Mouse (Mus musculus): Measurements from ENCODE around the gene Bsn. TPM values are rescaled to one million over a fixed set of nuclear protein-coding genes. Genes with fewer than 3 reads are reported as not detected.

Gene Bsn
- polyA plus RNA-seq, 1 experiment from 2014 or later: 0.09 TPM

DNA sequence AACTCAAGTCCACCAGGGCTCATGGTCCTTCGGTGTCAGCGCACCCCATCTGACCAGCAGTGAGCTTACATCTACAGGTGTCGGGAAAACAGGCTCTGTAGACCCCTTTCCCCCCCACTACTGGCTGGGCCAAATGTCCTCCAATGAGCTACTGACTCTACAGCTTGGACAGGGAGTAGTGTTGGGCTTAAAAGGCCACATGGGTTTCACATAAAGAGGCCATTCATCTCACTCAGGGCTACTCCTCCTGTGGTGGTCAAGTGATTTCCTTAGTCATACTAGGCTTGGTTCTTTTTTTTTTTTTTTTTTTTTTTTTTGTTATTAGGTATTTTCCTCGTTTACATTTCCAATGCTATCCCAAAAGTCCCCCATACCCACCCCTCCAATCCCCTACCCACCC lies 66.3 kb downstream of the Bsn start:
- H3K4me3 ChIP-seq (ENCODE audit: control insufficient read depth in 1 of 2, insufficient read depth in 1 of 2, low read depth in 1 of 2, low read length in 2 of 2): no peak overlapping the region
- H3K27ac ChIP-seq (replicated peaks in 1 of 2; ENCODE audit: control insufficient read depth in 1 of 2, insufficient read depth in 1 of 2, low read depth in 2 of 2, low read length in 2 of 2): no peak overlapping the region
- 84% methylated on average over 4 of the region's 4 CpGs for WGBS
- H3K4me1 ChIP-seq (ENCODE audit: control insufficient read depth in 2 of 2, insufficient read depth in 2 of 2, low read length in 2 of 2): peaks cover 13 to 16% of the 10 kb centered on the region in 2 experiments
- H3K36me3 ChIP-seq (ENCODE audit: control insufficient read depth, insufficient read depth, low read length): no peaks in the 10 kb centered on the region
- H3K4me2 ChIP-seq (ENCODE audit: low read length): no peak overlapping the region
- H3K9me3 ChIP-seq (ENCODE audit: control insufficient read depth, low read length): no peaks in the 10 kb centered on the region
- H3K27me3 ChIP-seq (ENCODE audit: control insufficient read depth, insufficient read depth, low read length): no peaks in the 10 kb centered on the region
- H3K9ac ChIP-seq (ENCODE audit: low read length): no peak overlapping the region
- ATAC-seq (ENCODE audit: insufficient number of reproducible peaks, insufficient read depth, low FRiP score, low read depth): no peak

DNA sequence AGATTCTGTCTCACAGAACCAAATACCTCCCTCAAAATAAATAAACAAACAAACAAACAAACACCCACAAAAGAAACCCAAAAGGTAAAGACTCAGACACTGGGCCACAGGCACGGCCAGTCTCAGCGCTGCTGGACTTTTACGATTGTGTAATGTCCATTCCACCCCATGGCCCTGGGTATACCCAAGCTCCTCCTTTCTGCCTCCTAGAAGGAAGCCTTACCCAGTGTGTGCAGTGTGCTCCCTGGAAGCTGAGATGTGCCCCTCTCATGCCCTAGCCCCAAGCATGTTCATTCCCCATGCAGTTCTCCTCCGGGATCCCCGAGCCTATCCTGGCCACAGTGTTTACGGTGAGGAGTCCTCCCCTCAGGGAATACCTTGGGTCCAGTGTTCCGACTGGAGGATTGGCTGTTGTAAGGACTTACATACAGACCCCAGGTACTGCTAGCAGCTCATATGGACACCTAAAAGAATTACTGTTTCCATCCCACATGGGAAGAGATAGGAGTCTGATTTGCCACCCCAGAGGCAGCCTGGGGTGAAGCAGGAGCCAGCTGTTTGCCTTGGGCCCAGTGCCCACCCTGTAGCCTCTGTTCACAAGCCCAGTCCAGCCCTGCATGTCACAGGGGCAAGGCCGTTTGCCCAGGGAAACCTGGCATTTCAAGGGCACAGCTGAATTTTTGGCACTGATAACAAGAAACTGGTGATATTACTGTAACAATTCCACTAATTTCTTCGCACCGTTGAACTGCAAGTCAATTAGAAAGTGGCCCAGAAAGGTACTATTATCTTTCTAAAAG lies 68.8 kb downstream of the Bsn start:
- 87% methylated on average over 10 of the region's 10 CpGs for WGBS
- Histone ChIP-seq H3K9ac (ENCODE audit: low read length) (no peak overlapping the region), H3K27me3 (ENCODE audit: control insufficient read depth, insufficient read depth, low read length) (no peaks in the 10 kb centered on the region), H3K4me2 (ENCODE audit: low read length) (no peak overlapping the region), H3K4me1 (ENCODE audit: control insufficient read depth in 2 of 2, insufficient read depth in 2 of 2, low read length in 2 of 2) (peaks cover 13 to 16% of the 10 kb centered on the region in 2 experiments), H3K27ac (replicated peaks in 1 of 2; ENCODE audit: control insufficient read depth in 1 of 2, insufficient read depth in 1 of 2, low read depth in 2 of 2, low read length in 2 of 2) (no peak overlapping the region), H3K4me3 (ENCODE audit: control insufficient read depth in 1 of 2, insufficient read depth in 1 of 2, low read depth in 1 of 2, low read length in 2 of 2) (no peak overlapping the region), H3K36me3 (ENCODE audit: control insufficient read depth, insufficient read depth, low read length) (no peaks in the 10 kb centered on the region), H3K9me3 (ENCODE audit: control insufficient read depth, low read length) (no peaks in the 10 kb centered on the region)
- no peak for ATAC-seq (ENCODE audit: insufficient number of reproducible peaks, insufficient read depth, low FRiP score, low read depth)

DNA sequence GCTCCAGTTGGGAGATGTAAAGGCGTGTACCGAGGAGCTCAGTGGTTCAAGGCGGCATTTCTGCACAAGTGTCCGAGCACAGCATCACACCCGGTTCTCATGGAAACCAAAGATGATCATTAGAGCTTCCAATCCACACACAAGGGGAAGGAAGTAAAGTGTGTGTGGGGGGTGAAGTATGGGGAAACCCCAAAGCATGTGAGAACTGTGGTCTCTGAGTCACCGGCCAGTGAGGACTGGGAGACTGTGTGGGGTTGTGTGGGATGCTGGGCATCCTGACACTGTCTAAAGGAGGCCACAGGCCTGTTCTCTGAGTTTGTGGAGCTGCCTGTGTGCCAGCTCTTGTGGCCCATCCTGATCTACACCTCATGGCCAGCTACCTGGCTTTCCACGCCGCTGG lies 69.5 kb downstream of the Bsn start:
- 88% methylated on average over 8 of the region's 8 CpGs for WGBS
- no peak overlapping the region for H3K4me2 ChIP-seq (ENCODE audit: low read length)

DNA sequence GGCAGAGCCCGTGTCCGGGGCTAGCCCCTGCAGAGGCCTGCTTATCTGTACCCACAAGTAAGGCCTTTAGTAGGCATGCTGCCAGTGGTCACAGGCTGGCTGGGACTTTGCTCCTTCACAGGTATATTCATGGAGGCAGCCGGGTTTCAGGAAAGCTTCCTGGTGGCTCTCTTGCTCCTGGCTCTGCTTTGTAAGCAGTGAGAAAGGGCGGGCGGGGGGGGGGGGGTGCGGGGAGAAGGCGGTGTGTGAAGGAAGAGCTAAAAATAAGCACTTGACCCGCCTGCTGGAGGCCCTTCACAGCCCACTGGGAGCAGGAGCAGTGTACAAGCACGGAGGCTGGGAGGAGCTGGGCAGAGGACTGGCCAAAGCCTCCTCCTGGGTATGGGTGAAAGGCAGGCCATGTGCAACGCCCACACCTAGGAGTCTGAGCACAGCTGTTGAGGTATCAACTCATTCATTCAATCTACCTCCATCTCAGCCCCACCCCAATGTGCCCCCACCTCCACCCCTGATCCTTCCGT lies 70.2 kb downstream of the Bsn start:
- 10% methylated on average over 7 of the region's 11 CpGs for WGBS
- H3K4me3 ChIP-seq (ENCODE audit: control insufficient read depth in 1 of 2, insufficient read depth in 1 of 2, low read depth in 1 of 2, low read length in 2 of 2): no peak overlapping the region
- ATAC-seq (ENCODE audit: insufficient number of reproducible peaks, insufficient read depth, low FRiP score, low read depth): peak; percentile 79
- H3K27me3 ChIP-seq (ENCODE audit: control insufficient read depth, insufficient read depth, low read length): peaks cover 6% of the 10 kb centered on the region; the same call in 1 of the 2 replicates
- peaks cover 13 to 16% of the 10 kb centered on the region in 2 experiments for H3K4me1 ChIP-seq (ENCODE audit: control insufficient read depth in 2 of 2, insufficient read depth in 2 of 2, low read length in 2 of 2)
- H3K9me3 ChIP-seq (ENCODE audit: control insufficient read depth, low read length): no peaks in the 10 kb centered on the region
- no peaks in the 10 kb centered on the region for H3K36me3 ChIP-seq (ENCODE audit: control insufficient read depth, insufficient read depth, low read length)
- peak overlapping the region; percentile 51; the same call in 1 of the 2 replicates for H3K9ac ChIP-seq (ENCODE audit: low read length)
- H3K4me2 ChIP-seq (ENCODE audit: low read length): peak overlapping the region; percentile 11
- H3K27ac ChIP-seq (replicated peaks in 1 of 2; ENCODE audit: control insufficient read depth in 1 of 2, insufficient read depth in 1 of 2, low read depth in 2 of 2, low read length in 2 of 2): peak overlapping the region; percentile 85 to 86

More for the DNA sequence above, 69.5 kb downstream of the Bsn start:
- Histone ChIP-seq H3K4me3 (ENCODE audit: control insufficient read depth in 1 of 2, insufficient read depth in 1 of 2, low read depth in 1 of 2, low read length in 2 of 2) (no peak overlapping the region), H3K9ac (ENCODE audit: low read length) (no peak overlapping the region), H3K27ac (replicated peaks in 1 of 2; ENCODE audit: control insufficient read depth in 1 of 2, insufficient read depth in 1 of 2, low read depth in 2 of 2, low read length in 2 of 2) (peak overlapping the region in 1 of 2 experiments; percentile 85; a peak in 1 of 4 replicates), H3K27me3 (ENCODE audit: control insufficient read depth, insufficient read depth, low read length) (0 out of 2 replicates have a peak, but pooled peaks cover 4% of the 10 kb centered on the region), H3K4me1 (ENCODE audit: control insufficient read depth in 2 of 2, insufficient read depth in 2 of 2, low read length in 2 of 2) (peaks cover 13 to 16% of the 10 kb centered on the region in 2 experiments), H3K9me3 (ENCODE audit: control insufficient read depth, low read length) (no peaks in the 10 kb centered on the region), H3K36me3 (ENCODE audit: control insufficient read depth, insufficient read depth, low read length) (no peaks in the 10 kb centered on the region)
- no peak for ATAC-seq (ENCODE audit: insufficient number of reproducible peaks, insufficient read depth, low FRiP score, low read depth)

DNA sequence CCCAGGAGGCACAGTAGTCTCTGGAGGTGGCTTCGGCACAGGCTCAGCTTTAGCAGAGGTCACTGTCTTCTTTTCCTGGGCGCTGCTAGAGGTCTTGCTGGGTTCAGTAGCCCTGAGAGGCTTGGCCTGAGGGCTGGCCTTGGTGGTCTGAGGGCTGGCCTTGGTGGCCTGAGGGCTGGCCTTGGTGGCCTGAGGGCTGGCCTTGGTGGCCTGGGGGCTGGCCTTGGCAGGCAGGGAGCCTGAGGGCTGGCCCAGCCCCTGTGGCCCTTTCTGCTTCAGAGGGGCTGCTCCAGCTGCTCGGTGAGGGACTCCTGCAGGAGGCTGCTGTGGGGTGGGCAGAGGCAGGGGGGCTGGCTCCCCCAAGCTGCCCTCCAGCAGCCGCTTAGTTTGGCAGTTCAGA lies 73.0 kb downstream of the Bsn start:
- 71% methylated on average over 4 of the region's 4 CpGs for WGBS
- H3K27ac ChIP-seq (replicated peaks in 1 of 2; ENCODE audit: control insufficient read depth in 1 of 2, insufficient read depth in 1 of 2, low read depth in 2 of 2, low read length in 2 of 2): no peak overlapping the region
- H3K9ac ChIP-seq (ENCODE audit: low read length): no peak overlapping the region

DNA sequence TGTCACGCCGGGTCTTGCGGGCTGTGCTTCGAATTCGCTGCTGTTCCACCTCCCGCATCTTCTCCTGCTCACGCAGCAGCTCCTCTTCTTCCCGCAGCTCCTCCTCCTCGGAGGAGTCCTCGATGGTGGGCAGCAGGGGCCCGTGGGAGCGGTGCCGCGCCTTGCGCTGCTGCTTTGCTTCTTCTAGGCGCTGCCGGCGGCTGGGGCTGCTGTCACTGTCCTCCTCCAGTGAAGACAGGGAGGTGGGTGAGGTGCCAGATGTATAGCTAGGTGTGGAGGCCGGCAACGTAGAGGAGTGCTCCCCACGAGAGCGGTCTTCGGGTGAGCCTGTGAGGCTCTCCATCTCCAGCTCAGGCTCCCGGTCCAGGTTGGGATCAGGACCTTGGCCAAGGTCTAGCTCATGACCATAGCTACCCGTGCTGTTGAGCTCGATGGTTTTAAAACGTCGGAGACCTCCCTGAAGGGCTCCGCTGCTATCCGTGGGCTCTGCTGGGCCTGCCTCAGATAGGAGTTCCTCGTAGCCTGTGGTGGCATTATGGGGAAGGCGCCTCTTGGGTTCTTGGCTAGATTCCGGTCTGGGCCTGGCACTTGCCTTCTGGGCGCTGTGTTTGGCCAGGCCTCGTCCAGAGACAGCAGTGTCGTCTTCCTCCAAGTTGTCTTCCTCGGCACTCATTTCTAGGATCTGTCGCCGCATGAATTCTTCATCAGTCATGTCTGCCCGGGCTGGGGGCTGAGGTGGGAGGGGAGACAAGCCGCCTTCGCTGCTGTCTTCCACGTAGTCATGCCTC lies 74.7 kb downstream of the Bsn start:
- H3K4me3 ChIP-seq (ENCODE audit: control insufficient read depth in 1 of 2, insufficient read depth in 1 of 2, low read depth in 1 of 2, low read length in 2 of 2): no peak overlapping the region
- H3K4me1 ChIP-seq (ENCODE audit: control insufficient read depth in 2 of 2, insufficient read depth in 2 of 2, low read length in 2 of 2): peaks cover 14 to 22% of the 10 kb centered on the region in 2 experiments
- peaks cover 11% of the 10 kb centered on the region for H3K27me3 ChIP-seq (ENCODE audit: control insufficient read depth, insufficient read depth, low read length)
- WGBS: 64% methylated on average over 42 of the region's 43 CpGs
- no peak overlapping the region for H3K9ac ChIP-seq (ENCODE audit: low read length)
- no peak for ATAC-seq (ENCODE audit: insufficient number of reproducible peaks, insufficient read depth, low FRiP score, low read depth)
- 0 out of 2 replicates have a peak overlapping the region, but pooled peaks have one; percentile 4 for H3K4me2 ChIP-seq (ENCODE audit: low read length)
- no peak overlapping the region for H3K27ac ChIP-seq (replicated peaks in 1 of 2; ENCODE audit: control insufficient read depth in 1 of 2, insufficient read depth in 1 of 2, low read depth in 2 of 2, low read length in 2 of 2)
- H3K36me3 ChIP-seq (ENCODE audit: control insufficient read depth, insufficient read depth, low read length): no peaks in the 10 kb centered on the region
- H3K9me3 ChIP-seq (ENCODE audit: control insufficient read depth, low read length): no peaks in the 10 kb centered on the region

More for the DNA sequence above, 73.0 kb downstream of the Bsn start:
- H3K9me3 ChIP-seq (ENCODE audit: control insufficient read depth, low read length): no peaks in the 10 kb centered on the region
- no peak overlapping the region for H3K4me3 ChIP-seq (ENCODE audit: control insufficient read depth in 1 of 2, insufficient read depth in 1 of 2, low read depth in 1 of 2, low read length in 2 of 2)
- no peak for ATAC-seq (ENCODE audit: insufficient number of reproducible peaks, insufficient read depth, low FRiP score, low read depth)
- peaks cover 11% of the 10 kb centered on the region for H3K27me3 ChIP-seq (ENCODE audit: control insufficient read depth, insufficient read depth, low read length)
- H3K4me1 ChIP-seq (ENCODE audit: control insufficient read depth in 2 of 2, insufficient read depth in 2 of 2, low read length in 2 of 2): peaks cover 13 to 16% of the 10 kb centered on the region in 2 experiments
- H3K36me3 ChIP-seq (ENCODE audit: control insufficient read depth, insufficient read depth, low read length): no peaks in the 10 kb centered on the region
- H3K4me2 ChIP-seq (ENCODE audit: low read length): no peak overlapping the region

DNA sequence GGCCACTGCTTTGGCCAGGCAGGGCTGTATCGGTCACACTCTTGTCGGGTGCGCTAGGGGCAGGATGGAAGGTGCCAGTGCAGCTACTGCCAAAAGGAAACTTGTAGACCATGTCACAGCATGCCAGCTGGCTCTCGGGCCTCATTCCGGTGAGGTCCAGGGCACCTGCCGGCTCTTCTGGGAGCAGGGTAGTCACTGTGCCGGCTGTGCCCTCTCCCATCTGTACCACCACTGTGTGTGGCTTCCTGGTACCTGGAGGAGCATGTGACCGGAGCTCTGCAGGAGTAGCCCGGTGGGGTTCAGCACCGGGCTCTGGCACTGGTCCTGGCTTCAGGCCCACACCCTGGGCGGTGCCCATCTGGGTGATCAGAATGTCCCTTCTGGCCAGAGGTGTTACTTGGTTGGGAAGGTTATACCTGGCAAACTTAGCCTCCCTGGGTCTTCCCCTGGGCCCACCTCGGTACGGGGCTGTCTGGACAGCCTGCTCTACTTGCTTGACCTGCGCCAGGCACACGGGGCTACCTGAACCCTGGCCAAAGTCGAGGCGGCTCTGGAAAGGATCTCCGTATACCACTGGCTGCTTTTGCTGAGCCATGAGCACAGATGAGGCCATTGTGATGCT lies 77.4 kb downstream of the Bsn start:
- no peaks in the 10 kb centered on the region for H3K9me3 ChIP-seq (ENCODE audit: control insufficient read depth, low read length)
- no peaks in the 10 kb centered on the region for H3K36me3 ChIP-seq (ENCODE audit: control insufficient read depth, insufficient read depth, low read length)
- no peak overlapping the region for H3K27ac ChIP-seq (replicated peaks in 1 of 2; ENCODE audit: control insufficient read depth in 1 of 2, insufficient read depth in 1 of 2, low read depth in 2 of 2, low read length in 2 of 2)
- peaks cover 13% of the 10 kb centered on the region in 2 experiments; a peak in 3 of 4 replicates for H3K4me1 ChIP-seq (ENCODE audit: control insufficient read depth in 2 of 2, insufficient read depth in 2 of 2, low read length in 2 of 2)
- no peak overlapping the region for H3K4me2 ChIP-seq (ENCODE audit: low read length)
- H3K9ac ChIP-seq (ENCODE audit: low read length): no peak overlapping the region
- WGBS: 91% methylated on average over 18 of the region's 18 CpGs
- no peak overlapping the region for H3K4me3 ChIP-seq (ENCODE audit: control insufficient read depth in 1 of 2, insufficient read depth in 1 of 2, low read depth in 1 of 2, low read length in 2 of 2)
- ATAC-seq (ENCODE audit: insufficient number of reproducible peaks, insufficient read depth, low FRiP score, low read depth): no peak
- H3K27me3 ChIP-seq (ENCODE audit: control insufficient read depth, insufficient read depth, low read length): peaks cover 11% of the 10 kb centered on the region
